Mouse (Mus musculus) heart, adult 2 months (tissue): ENCODE results near the gene Vmn1r151.
"Not testable (repeated sequence)": the region's sequence is repeated elsewhere in the genome, so short reads cannot be mapped to it uniquely, and the experiment has no call there.

ENCODE experiments used
- CTCF ChIP-seq: fragments of 200-600 bp; IDR thresholded peaks from 2 replicates; pipeline ENCODE4 v1.8.1; 2022; ENCODE audit warnings: antibody characterized with exemption, mild to moderate bottlenecking, moderate library complexity
- POLR2A ChIP-seq: fragments of 200-500 bp; IDR thresholded peaks from 2 replicates; pipeline ENCODE4 v1.6.1; 2011; ENCODE audit warnings: mild to moderate bottlenecking, low read depth, low read length, control low read depth; ENCODE audit not compliant: insufficient read depth

DNA sequence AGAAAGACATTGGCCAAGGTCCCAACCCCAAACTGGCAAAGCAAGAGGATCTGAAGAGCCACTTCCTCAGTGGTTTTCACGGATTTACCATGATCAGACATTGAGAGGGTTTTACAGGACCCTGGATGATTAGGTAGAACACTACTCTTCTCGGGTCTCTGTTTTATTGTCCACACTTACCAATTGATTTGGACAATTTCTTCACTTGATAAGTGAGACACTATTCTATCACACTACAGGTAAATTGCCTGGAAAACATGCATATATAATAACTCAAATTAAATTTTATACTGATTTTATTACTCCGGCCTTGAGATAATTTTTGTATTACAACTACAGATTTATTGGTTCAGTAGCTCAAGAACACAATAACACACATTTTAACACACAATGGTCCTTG is at the start of gene Vmn1r151:
- not testable (repeated sequence) for TF ChIP-seq CTCF, POLR2A
